Comparison of ENCODE assay signal across 8 mouse cellular contexts in the genomic region with DNA sequence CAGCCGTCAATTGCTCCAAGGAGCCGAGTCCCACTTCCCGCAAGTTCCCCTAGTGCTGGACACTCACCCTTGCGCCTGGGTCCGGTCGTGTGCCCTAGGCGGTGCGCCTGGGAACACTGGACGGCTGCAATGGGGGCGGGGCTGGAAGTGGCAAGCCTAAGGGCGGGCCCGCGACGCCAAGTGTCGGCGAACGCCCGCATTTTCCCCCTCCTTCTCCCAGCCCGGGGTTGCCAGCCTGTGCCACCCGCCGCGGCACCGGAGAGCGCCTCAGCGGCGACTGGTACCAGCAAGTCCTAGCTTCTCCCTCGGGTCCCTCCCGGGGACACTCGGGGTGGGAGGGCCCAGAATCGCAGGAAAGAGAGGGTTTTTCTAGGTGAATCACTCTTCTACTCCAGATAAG. TPM values are rescaled to one million over a fixed set of nuclear protein-coding genes. Genes with fewer than 3 reads are reported as not detected.
A peak's percentile ranks its signal among the peaks of the same experiment; 100 is the strongest.
DNase-seq lines count a peak whose midpoint lies in the region; ATAC-seq and TF ChIP-seq lines count a peak whose summit lies in the region.

S1pr5 (minus strand) TSS at position 118 of the 400 bp plus-strand sequence.

- no peak within 1 kb of the TSS for H3K27ac ChIP-seq in heart, embryonic 10.5 days
- H3K27ac ChIP-seq in kidney, postnatal 0 days = no peak within 1 kb of the TSS
- H3K27ac ChIP-seq in lung, embryonic 15.5 days = no peak within 1 kb of the TSS
- H3K27ac ChIP-seq in stomach, embryonic 16.5 days (ENCODE audit: low read length) = peak within 1 kb of the TSS; percentile 50; the same call in 1 of the 2 replicates

- H3K4me3 ChIP-seq in heart, embryonic 10.5 days = peak within 1 kb of the TSS; percentile 56
- peak within 1 kb of the TSS; percentile 21; the same call in 1 of the 2 replicates for H3K4me3 ChIP-seq in kidney, postnatal 0 days (replicated peaks; ENCODE audit: low read depth, low read length)
- peak within 1 kb of the TSS; percentile 15 for H3K4me3 ChIP-seq in lung, embryonic 15.5 days
- H3K4me3 ChIP-seq in stomach, embryonic 16.5 days (replicated peaks; ENCODE audit: low read length) = peak within 1 kb of the TSS; percentile 36

- H3K36me3 ChIP-seq in heart, embryonic 10.5 days = no peaks in the 10 kb centered on the region
- H3K36me3 ChIP-seq in kidney, postnatal 0 days (ENCODE audit: insufficient read depth, low read length) = no peaks in the 10 kb centered on the region
- H3K36me3 ChIP-seq in lung, embryonic 15.5 days = no peaks in the 10 kb centered on the region
- H3K36me3 ChIP-seq in stomach, embryonic 16.5 days (ENCODE audit: control insufficient read depth, insufficient read depth, low read length) = no peaks in the 10 kb centered on the region

- ATAC-seq in granulocyte monocyte progenitor cell, adult 5-6 weeks (replicated peaks; ENCODE audit: poor library complexity, severe bottlenecking) = peak; percentile 56
- ATAC-seq in kidney, postnatal 0 days (replicated peaks; ENCODE audit: low FRiP score, low read depth) = 0 out of 2 replicates have a peak, but pooled peaks have one; percentile 44
- 0 out of 2 replicates have a peak, but pooled peaks have one; percentile 25 for ATAC-seq in lung, embryonic 15.5 days (ENCODE audit: borderline replicate concordance, extremely low read depth, low FRiP score, low TSS enrichment)
- ATAC-seq in stomach, embryonic 16.5 days (ENCODE audit: insufficient read depth, low FRiP score) = peak; percentile 20; the same call in 1 of the 2 replicates

- no peak for TF ChIP-seq CTCF in kidney, postnatal 0 days (IDR thresholded peaks at IDR 0.05; ENCODE audit: low read depth)

- H3K27me3 ChIP-seq in heart, embryonic 10.5 days (ENCODE audit: insufficient read depth, poor library complexity, severe bottlenecking) = peaks cover 93% of the 10 kb centered on the region
- H3K27me3 ChIP-seq in kidney, postnatal 0 days (ENCODE audit: insufficient read depth, low read length) = peaks cover 60% of the 10 kb centered on the region
- peaks cover 88% of the 10 kb centered on the region for H3K27me3 ChIP-seq in lung, embryonic 15.5 days
- H3K27me3 ChIP-seq in stomach, embryonic 16.5 days (ENCODE audit: control insufficient read depth, insufficient read depth, low read length) = peaks cover 60% of the 10 kb centered on the region

- no peaks in the 10 kb centered on the region for H3K9me3 ChIP-seq in heart, embryonic 10.5 days
- H3K9me3 ChIP-seq in kidney, postnatal 0 days (replicated peaks; ENCODE audit: low read length) = no peaks in the 10 kb centered on the region
- no peaks in the 10 kb centered on the region for H3K9me3 ChIP-seq in lung, embryonic 15.5 days
- no peaks in the 10 kb centered on the region for H3K9me3 ChIP-seq in stomach, embryonic 16.5 days (replicated peaks; ENCODE audit: control insufficient read depth, low read length)

- H3K9ac ChIP-seq in kidney, postnatal 0 days (ENCODE audit: low read depth, low read length) = no peak within 1 kb of the TSS
- no peak within 1 kb of the TSS for H3K9ac ChIP-seq in lung, embryonic 15.5 days
- H3K9ac ChIP-seq in stomach, embryonic 16.5 days (ENCODE audit: low read length) = peak within 1 kb of the TSS; percentile 54

- WGBS in heart, embryonic 10.5 days = 2% methylated on average over 30 of the region's 30 CpGs
- WGBS in kidney, postnatal 0 days = 1% methylated on average over 30 of the region's 30 CpGs
- WGBS in lung, embryonic 15.5 days = 3% methylated on average over 30 of the region's 30 CpGs
- WGBS in stomach, embryonic 16.5 days = 2% methylated on average over 30 of the region's 30 CpGs

- peak within 1 kb of the TSS; percentile 47 for H3K4me2 ChIP-seq in kidney, postnatal 0 days (ENCODE audit: low read length)
- H3K4me2 ChIP-seq in lung, embryonic 15.5 days = peak within 1 kb of the TSS; percentile 50
- H3K4me2 ChIP-seq in stomach, embryonic 16.5 days (ENCODE audit: low read depth, low read length) = peak within 1 kb of the TSS; percentile 46

- DNase-seq in heart, embryonic 10.5 days (ENCODE audit: low spot score) = no peak
- DNase-seq in heart, adult 11 months = no peak
- DNase-seq in adrenal gland, postnatal 14 days = peak; percentile 83
- no peak for DNase-seq in kidney, postnatal 0 days (ENCODE audit: low spot score)
- no peak for DNase-seq in frontal cortex, postnatal 10 days (ENCODE audit: low spot score in 2 of 2)

- peaks cover 41% of the 10 kb centered on the region for H3K4me1 ChIP-seq in heart, embryonic 10.5 days
- peaks cover 12% of the 10 kb centered on the region; the same call in 1 of the 2 replicates for H3K4me1 ChIP-seq in kidney, postnatal 0 days (replicated peaks; ENCODE audit: insufficient read depth, low read length)
- H3K4me1 ChIP-seq in lung, embryonic 15.5 days = peaks cover 23% of the 10 kb centered on the region
- H3K4me1 ChIP-seq in stomach, embryonic 16.5 days (ENCODE audit: control insufficient read depth, insufficient read depth, low read length) = peaks cover 15% of the 10 kb centered on the region

RNA-seq across cellular contexts. Expression of gene S1pr5, which starts in this region (rescaled TPM):
- 0.46 and 0.47 TPM in 2 replicates for polyA plus RNA-seq in heart, embryonic 10.5 days (2016; fragmentation: Nextera tagmentation; extraction: Ambion mirVana)
- 1.8 and 2.3 TPM in 2 replicates for total RNA-seq in adrenal gland, postnatal 14 days (2021)
- not detected in 2 replicates for total RNA-seq in granulocyte monocyte progenitor cell, adult 5-6 weeks (2014; fragmentation: Nextera tagmentation)
- 0.21 and 0.56 TPM in 2 replicates for total RNA-seq in granulocyte monocyte progenitor cell, adult 5-6 weeks (2017)
- polyA plus RNA-seq in kidney, postnatal 0 days (2015; fragmentation: Nextera tagmentation; extraction: Ambion mirVana) = 0.11 TPM in 1 of 2 replicates, not detected in the other
- polyA plus RNA-seq in lung, embryonic 15.5 days (2015; fragmentation: Nextera tagmentation; extraction: Ambion mirVana) = 0.10 and 0.15 TPM in 2 replicates
- polyA plus RNA-seq in stomach, embryonic 16.5 days (2015; fragmentation: Nextera tagmentation; extraction: Ambion mirVana) = 1.8 and 2.0 TPM in 2 replicates

Comparison
In these comparisons a context has a peak if more than half of its experiments do, and no peak if none do; other contexts are left out.
1. Peak in ATAC-seq in granulocyte monocyte progenitor cell, adult 5-6 weeks; RNA of the gene not detected or under 1 TPM.
2. Peak in ATAC-seq, H3K4me3 ChIP-seq and H3K4me2 ChIP-seq in kidney, postnatal 0 days; RNA of the gene not detected or under 1 TPM.
3. Peak in ATAC-seq, H3K4me3 ChIP-seq and H3K4me2 ChIP-seq in lung, embryonic 15.5 days; RNA of the gene not detected or under 1 TPM.